Mouse (Mus musculus) ES-E14 (cell line): ENCODE results near the gene Trcg1. TPM values are rescaled to one million over a fixed set of nuclear protein-coding genes. Genes with fewer than 3 reads are reported as not detected.
A peak's percentile ranks its signal among the peaks of the same experiment; 100 is the strongest.

Experiments used
- DNase-seq: peaks from one replicate; pipeline ENCODE4 v3.0.0-alpha.2; 2013; ENCODE audit warnings: low read depth, low spot score
- H3K27ac ChIP-seq: 2 replicates; pipeline ENCODE4 v1.5.1; 2012; ENCODE audit warnings: low read depth, mild to moderate bottlenecking, low read length, moderate library complexity, mixed read lengths; ENCODE audit not compliant: poor library complexity, insufficient read depth, severe bottlenecking
- H3K36me3 ChIP-seq: 2 replicates; pipeline ENCODE4 v1.6.1; 2012; ENCODE audit warnings: mild to moderate bottlenecking, low read length, moderate library complexity, mixed read lengths; ENCODE audit not compliant: control insufficient read depth, poor library complexity, insufficient read depth, severe bottlenecking
- H3K4me1 ChIP-seq, 2 experiments: fragments of 150-350 bp in 1 of 2; sonication (generic) in 1 of 2; 2 replicates each; pipeline ENCODE4 v1.6.1; 2012; ENCODE audit warnings: low read length in 2 of 2, mild to moderate bottlenecking in 1 of 2, mixed read lengths in 1 of 2; ENCODE audit not compliant: control insufficient read depth in 2 of 2, insufficient read depth in 2 of 2, poor library complexity in 1 of 2
- H3K4me3 ChIP-seq, 2 experiments: fragments of 150-350 bp in 1 of 2; sonication (generic) in 1 of 2; 2 replicates each; pipeline ENCODE4 v1.5.1; 2012; ENCODE audit warnings: low read length in 2 of 2, low read depth in 1 of 2, mild to moderate bottlenecking in 1 of 2, mixed read lengths in 1 of 2; ENCODE audit not compliant: insufficient read depth in 1 of 2, poor library complexity in 1 of 2, severe bottlenecking in 1 of 2
- H3K9ac ChIP-seq: 2 replicates; pipeline ENCODE4 v1.6.1; 2012; ENCODE audit warnings: low read depth, mild to moderate bottlenecking, low read length, mixed read lengths; ENCODE audit not compliant: poor library complexity, insufficient read depth, severe bottlenecking
- H3K9me3 ChIP-seq: fragments of 150-350 bp; sonication (generic); 2 replicates; pipeline ENCODE4 v1.6.1; 2012; ENCODE audit warnings: low read depth, mild to moderate bottlenecking, low read length; ENCODE audit not compliant: control insufficient read depth, insufficient read depth
- CHD2 ChIP-seq: IDR thresholded peaks from 2 replicates; pipeline ENCODE4 v1.6.1; 2014; ENCODE audit warnings: mild to moderate bottlenecking, low read depth, low read length, inconsistent platforms
- HCFC1 ChIP-seq: IDR thresholded peaks from 2 replicates; pipeline ENCODE4 v1.6.1; 2012; ENCODE audit warnings: low read length, inconsistent platforms, borderline replicate concordance; ENCODE audit not compliant: insufficient read depth
- MAFK ChIP-seq: IDR thresholded peaks from 2 replicates; pipeline ENCODE4 v1.6.1; 2014; ENCODE audit warnings: mild to moderate bottlenecking, low read depth, low read length, inconsistent platforms; ENCODE audit not compliant: insufficient read depth
- ZC3H11A ChIP-seq: IDR thresholded peaks from 2 replicates; pipeline ENCODE4 v1.6.1; 2012; ENCODE audit warnings: low read depth, mild to moderate bottlenecking, inconsistent platforms, low read length, borderline replicate concordance
- ZNF384 ChIP-seq: IDR thresholded peaks from 2 replicates; pipeline ENCODE4 v1.6.1; 2012; ENCODE audit warnings: low read depth, low read length, inconsistent platforms
- in situ Hi-C, 2 experiments: fragments of 600-800 bp; cut with MboI; formaldehyde crosslinking; loops; one replicate each; pipeline ENCODE4 v1.15.1; 2025; ENCODE audit warnings: low sequenced_read_pairs in 2 of 2, inconsistent platforms in 1 of 2; ENCODE audit not compliant: unreplicated experiment in 2 of 2
- total RNA-seq: library from RNA; depleted of rRNA; stranded (reverse); fragments of 300-350 nt; gene quantifications from 2 replicates; pipeline ENCODE4 v1.2.3, GENCODE M21; 2012

The Trcg1 gene
- total RNA-seq, 1 experiment: not detected

- DNase-seq: no peak
- H3K4me1 ChIP-seq: peaks cover 9 to 36% of the 10 kb centered on the region in 2 experiments
- in situ Hi-C loops: no loop called here
- no peak overlapping the region for H3K4me3 ChIP-seq
- TF ChIP-seq HCFC1: no peak
- H3K27ac ChIP-seq: no peak overlapping the region
- no peaks in the 10 kb centered on the region for H3K9me3 ChIP-seq
- H3K36me3 ChIP-seq: no peaks in the 10 kb centered on the region
- no peak overlapping the region for H3K9ac ChIP-seq
Measured at GRCm38 (mm10) chr9:57271837-57272562, 35.6 kb downstream of the Trcg1 start.

GRCm38 (mm10) chr9:57272902-57273804 lies 36.8 kb downstream of the Trcg1 start:
- Histone ChIP-seq H3K27ac (peak overlapping the region; percentile 74; the same call in 1 of the 2 replicates), H3K9ac (no peak overlapping the region), H3K4me3 (no peak overlapping the region), H3K36me3 (no peaks in the 10 kb centered on the region), H3K4me1 (peaks cover 9 to 31% of the 10 kb centered on the region in 2 experiments), H3K9me3 (no peaks in the 10 kb centered on the region)
- in situ Hi-C loops: no loop called here
- TF ChIP-seq MAFK (no peak), ZC3H11A (no peak), CHD2 (no peak), ZNF384 (no peak), HCFC1 (no peak)
- no peak for DNase-seq

GRCm38 (mm10) chr9:57273805-57274494 lies 37.6 kb downstream of the Trcg1 start:
- Histone ChIP-seq H3K36me3 (no peaks in the 10 kb centered on the region), H3K4me1 (peaks cover 13 to 35% of the 10 kb centered on the region in 2 experiments), H3K9ac (no peak overlapping the region), H3K4me3 (no peak overlapping the region), H3K9me3 (no peaks in the 10 kb centered on the region), H3K27ac (peak overlapping the region; percentile 59)
- TF ChIP-seq ZC3H11A (no peak), ZNF384 (no peak), HCFC1 (no peak), MAFK (no peak), CHD2 (no peak)
- in situ Hi-C loops: no loop called here
- DNase-seq: no peak

- in situ Hi-C loops: no loop called here
- H3K27ac ChIP-seq: no peak overlapping the region
- no peaks in the 10 kb centered on the region for H3K9me3 ChIP-seq
- H3K9ac ChIP-seq: no peak overlapping the region
- no peaks in the 10 kb centered on the region for H3K36me3 ChIP-seq
- no peak overlapping the region for H3K4me3 ChIP-seq
- peaks cover 15 to 41% of the 10 kb centered on the region in 2 experiments for H3K4me1 ChIP-seq
- DNase-seq: no peak
- TF ChIP-seq ZC3H11A (no peak), ZNF384 (no peak), MAFK (no peak), HCFC1 (no peak), CHD2 (no peak)
Measured at GRCm38 (mm10) chr9:57276311-57276710, 40.0 kb downstream of the Trcg1 start.
